Mouse (Mus musculus) megakaryocyte, embryonic 14.5 days (primary cell): ENCODE measurements around the gene Zbtb32.

Experiments used
- FLI1 ChIP-seq: IDR thresholded peaks from 2 replicates; pipeline ENCODE4 v1.6.1; 2012; ENCODE audit warnings: low read length, inconsistent platforms, mixed read lengths
- GATA1 ChIP-seq: IDR thresholded peaks from 3 replicates; pipeline ENCODE4 v1.6.1; 2012; ENCODE audit warnings: mixed read lengths, low read length, inconsistent platforms, borderline replicate concordance

GRCm38 (mm10) chr7:30567555-30567954 is 31.2 kb downstream of the Zbtb32 start:
- TF ChIP-seq GATA1 (no peak), FLI1 (no peak)
